Mouse (Mus musculus) myocyte (in vitro differentiated cells): Measurements from ENCODE around the gene Zc3hav1. TPM values are rescaled to one million over a fixed set of nuclear protein-coding genes. Genes with fewer than 3 reads are reported as not detected.

Experiments
- H3K27me3 ChIP-seq: one replicate; pipeline ENCODE4 v1.6.1; 2011; ENCODE audit not compliant: control insufficient read depth, insufficient read depth, insufficient read length
- H3K36me3 ChIP-seq: one replicate; pipeline ENCODE4 v1.6.1; 2011; ENCODE audit not compliant: control insufficient read depth, insufficient read depth
- H3K4me2 ChIP-seq: one replicate; pipeline ENCODE4 v1.6.1; 2011; ENCODE audit warnings: low read depth, control low read depth
- H3K4me3 ChIP-seq: one replicate; pipeline ENCODE4 v1.5.1; 2011; ENCODE audit warnings: mild to moderate bottlenecking, control low read depth, moderate library complexity
- H3K79me2 ChIP-seq: one replicate; pipeline ENCODE4 v1.6.1; 2011; ENCODE audit not compliant: control insufficient read depth, insufficient read depth
- H3ac ChIP-seq: one replicate; pipeline ENCODE4 v1.6.1; 2011; ENCODE audit not compliant: control insufficient read depth, insufficient read length
- CEBPB ChIP-seq: IDR thresholded peaks from 2 replicates; pipeline ENCODE4 v1.6.1; 2011; ENCODE audit warnings: mild to moderate bottlenecking, moderate library complexity; ENCODE audit not compliant: poor library complexity, insufficient read depth, severe bottlenecking
- E2F4 ChIP-seq: IDR thresholded peaks from one replicate; pipeline ENCODE4 v1.6.1; 2011; ENCODE audit warnings: mild to moderate bottlenecking, control low read depth, moderate library complexity; ENCODE audit not compliant: insufficient read depth
- MAX ChIP-seq: IDR thresholded peaks from one replicate; pipeline ENCODE4 v1.6.1; 2011; ENCODE audit warnings: low read depth, mild to moderate bottlenecking, control low read depth
- MYOD1 ChIP-seq, 3 experiments: IDR thresholded peaks; one replicate each; pipeline ENCODE4 v1.6.1; 2011; ENCODE audit warnings: control low read depth in 2 of 3, low read depth in 2 of 3, mild to moderate bottlenecking in 2 of 3, moderate library complexity in 1 of 3; ENCODE audit not compliant: insufficient read length in 2 of 3, control insufficient read depth in 1 of 3
- MYOG ChIP-seq, 3 experiments: IDR thresholded peaks; one replicate each; pipeline ENCODE4 v1.6.1; 2011; ENCODE audit warnings: control low read depth in 2 of 3, low read depth in 2 of 3, mild to moderate bottlenecking in 2 of 3; ENCODE audit not compliant: insufficient read length in 2 of 3, control insufficient read depth in 1 of 3, insufficient read depth in 1 of 3
- POLR2A ChIP-seq: IDR thresholded peaks from one replicate; pipeline ENCODE4 v1.6.1; 2011; ENCODE audit warnings: low read depth, mild to moderate bottlenecking, control low read depth, moderate library complexity; ENCODE audit not compliant: insufficient read length
- POLR2AphosphoS2 ChIP-seq: IDR thresholded peaks from one replicate; pipeline ENCODE4 v1.6.1; 2011; ENCODE audit warnings: low read depth, control low read depth; ENCODE audit not compliant: insufficient read length
- REST ChIP-seq: IDR thresholded peaks from one replicate; pipeline ENCODE4 v1.6.1; 2011; ENCODE audit warnings: mild to moderate bottlenecking, control low read depth, moderate library complexity; ENCODE audit not compliant: insufficient read depth, insufficient read length
- SRF ChIP-seq: IDR thresholded peaks from one replicate; pipeline ENCODE4 v1.6.1; 2011; ENCODE audit warnings: low read depth; ENCODE audit not compliant: control insufficient read depth, insufficient read length
- TCF12 ChIP-seq: IDR thresholded peaks from one replicate; pipeline ENCODE4 v1.6.1; 2011; ENCODE audit warnings: mild to moderate bottlenecking, control low read depth; ENCODE audit not compliant: poor library complexity, insufficient read depth, severe bottlenecking
- TCF3 ChIP-seq: IDR thresholded peaks from one replicate; pipeline ENCODE4 v1.6.1; 2011; ENCODE audit warnings: low read depth, control low read depth; ENCODE audit not compliant: insufficient read length
- USF1 ChIP-seq: IDR thresholded peaks from one replicate; pipeline ENCODE4 v1.6.1; 2011; ENCODE audit warnings: low read depth, mild to moderate bottlenecking, control low read depth, moderate library complexity
- polyA plus RNA-seq: library from polyadenylated mRNA; unstranded; fragments of >200 nt; fragmentation: generic; extraction: Trizol; gene quantifications from one replicate; pipeline ENCODE4 v1.2.1, GENCODE M21; 2012; ENCODE audit warnings: missing spikeins

Zc3hav1 gene
- polyA plus RNA-seq = 45.0 TPM

DNA sequence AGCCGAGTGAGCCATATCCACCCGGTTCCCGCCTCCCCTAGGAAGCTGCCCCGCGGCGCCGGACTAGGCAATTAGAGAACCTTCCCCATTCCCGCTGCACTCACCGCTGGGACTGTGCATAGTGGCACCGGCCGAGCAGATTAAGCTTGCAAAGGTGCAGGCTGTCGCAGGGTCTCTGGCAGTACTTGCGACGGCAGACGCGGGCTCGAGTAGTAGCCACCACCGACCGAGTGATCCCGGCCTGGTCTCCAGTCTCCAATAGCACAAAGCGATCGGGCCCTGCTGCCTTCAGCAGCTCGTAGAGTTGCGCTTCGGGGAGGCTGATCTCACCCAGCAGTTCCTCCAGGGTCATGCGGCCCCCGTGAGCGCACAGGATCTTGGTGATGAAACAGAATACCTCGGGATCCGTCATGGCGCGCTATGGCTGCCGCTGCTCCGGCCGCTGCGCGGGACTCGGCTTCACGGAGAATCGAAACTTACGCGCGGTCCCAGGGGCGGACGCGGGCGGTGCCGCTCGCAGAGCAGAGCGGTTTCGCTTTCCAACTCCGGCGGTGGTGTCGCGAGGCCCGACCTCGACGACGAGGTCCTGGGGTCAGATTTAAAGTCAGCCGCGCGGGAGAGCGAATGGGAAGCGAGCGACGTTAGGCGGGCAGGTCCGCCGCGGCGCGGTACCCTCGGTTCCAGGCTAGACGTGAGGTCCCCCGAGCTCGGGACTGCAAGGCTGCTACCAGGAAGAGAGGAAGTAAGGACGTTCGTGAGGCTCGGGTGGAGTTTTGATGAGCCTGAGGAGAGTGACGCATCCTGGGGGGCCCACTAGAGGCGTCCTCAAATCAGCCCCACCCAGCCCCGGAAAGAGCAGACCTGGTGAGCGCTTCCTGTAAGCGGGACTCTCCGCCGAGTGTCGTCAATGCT, at the start of gene Zc3hav1:
Gene Zc3hav1 (minus strand): TSS at position 793 of the 912 bp plus-strand sequence.
- TF ChIP-seq REST (no peak), MAX (no peak), MYOD1 (IDR thresholded peaks at IDR 0.05; ENCODE audit: control insufficient read depth in 1 of 3, insufficient read length in 2 of 3, low read depth in 2 of 3) (peak in 1 of 3 experiments; percentile 1), TCF12 (no peak), MYOG (IDR thresholded peaks at IDR 0.05; ENCODE audit: control insufficient read depth in 1 of 3, insufficient read depth in 1 of 3, insufficient read length in 2 of 3, low read depth in 2 of 3) (no peak), E2F4 (no peak), POLR2AphosphoS2 (peak; percentile 86), POLR2A (peak; percentile 90)
- Histone ChIP-seq H3ac (peak within 1 kb of the TSS; percentile 86), H3K27me3 (no peaks in the 10 kb centered on the region), H3K4me3 (peak within 1 kb of the TSS; percentile 100), H3K4me2 (peak within 1 kb of the TSS; percentile 88), H3K36me3 (peaks cover 16% of the 10 kb centered on the region), H3K79me2 (peaks cover 48% of the 10 kb centered on the region)

DNA sequence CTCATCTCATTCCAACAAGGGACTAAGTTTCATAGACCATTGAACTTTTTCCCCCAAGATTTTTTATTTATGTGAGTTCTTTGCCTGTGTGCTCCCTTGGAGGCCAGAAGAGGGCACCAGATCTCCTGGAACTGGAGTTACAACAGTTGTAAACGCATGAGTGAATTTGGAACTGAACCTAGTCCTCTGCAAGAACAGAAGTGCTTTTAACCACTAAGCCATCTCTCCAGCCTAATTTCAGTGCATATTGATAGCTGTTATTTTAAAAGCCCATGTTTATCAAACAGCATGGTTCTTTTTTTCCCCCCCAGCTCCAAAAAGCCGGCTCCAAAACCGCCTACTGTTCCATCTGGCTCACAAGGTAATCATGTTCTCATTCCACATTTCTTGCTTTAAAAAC, 35.3 kb upstream of the Zc3hav1 start:
- Histone ChIP-seq H3K27me3 (no peaks in the 10 kb centered on the region), H3K36me3 (peaks cover 10% of the 10 kb centered on the region), H3K79me2 (no peaks in the 10 kb centered on the region), H3ac (no peak overlapping the region), H3K4me2 (no peak overlapping the region), H3K4me3 (no peak overlapping the region)
- TF ChIP-seq USF1 (no peak), SRF (no peak), CEBPB (no peak), TCF12 (no peak), TCF3 (no peak), POLR2AphosphoS2 (no peak), MAX (no peak), REST (no peak), MYOG (IDR thresholded peaks at IDR 0.05; ENCODE audit: control insufficient read depth in 1 of 3, insufficient read depth in 1 of 3, insufficient read length in 2 of 3, low read depth in 2 of 3) (no peak), POLR2A (no peak), E2F4 (no peak), MYOD1 (IDR thresholded peaks at IDR 0.05; ENCODE audit: control insufficient read depth in 1 of 3, insufficient read length in 2 of 3, low read depth in 2 of 3) (no peak)

- Histone ChIP-seq H3K36me3 (no peaks in the 10 kb centered on the region), H3K79me2 (no peaks in the 10 kb centered on the region), H3ac (no peak within 1 kb of the TSS), H3K27me3 (no peaks in the 10 kb centered on the region), H3K4me2 (peak within 1 kb of the TSS; percentile 84), H3K4me3 (peak within 1 kb of the TSS; percentile 43)
- TF ChIP-seq SRF (no peak), USF1 (no peak), CEBPB (peak; percentile 56; the same call in 1 of the 2 replicates), E2F4 (peak; percentile 9), TCF12 (no peak), REST (no peak), MAX (no peak), MYOG (IDR thresholded peaks at IDR 0.05; ENCODE audit: control insufficient read depth in 1 of 3, insufficient read depth in 1 of 3, insufficient read length in 2 of 3, low read depth in 2 of 3) (no peak), MYOD1 (IDR thresholded peaks at IDR 0.05; ENCODE audit: control insufficient read depth in 1 of 3, insufficient read length in 2 of 3, low read depth in 2 of 3) (no peak), TCF3 (no peak), POLR2A (peak; percentile 44), POLR2AphosphoS2 (peak; percentile 43)
Observed at GRCm38 (mm10) chr6:38381129-38381771, 26.8 kb upstream of the Zc3hav1 start, which contains the start of gene Ttc26. Gene Ttc26, plus strand, starts transcription at chr6:38381469.

- Histone ChIP-seq H3K27me3 (no peaks in the 10 kb centered on the region), H3K36me3 (no peaks in the 10 kb centered on the region)
Observed at GRCm38 (mm10) chr6:38380764-38381128, 26.3 kb upstream of the Zc3hav1 start.

More at GRCm38 (mm10) chr6:38380764-38381128, 26.3 kb upstream of the Zc3hav1 start:
- Histone ChIP-seq H3K4me3 (peak overlapping the region; percentile 43), H3K4me2 (peak overlapping the region; percentile 84), H3ac (no peak overlapping the region), H3K79me2 (no peaks in the 10 kb centered on the region)
- no peak for TF ChIP-seq CEBPB
- TF ChIP-seq USF1 = no peak
- TF ChIP-seq TCF3 = no peak
- TF ChIP-seq POLR2A = no peak
- TF ChIP-seq MYOD1 (IDR thresholded peaks at IDR 0.05; ENCODE audit: control insufficient read depth in 1 of 3, insufficient read length in 2 of 3, low read depth in 2 of 3) = no peak
- no peak for TF ChIP-seq SRF
- TF ChIP-seq REST = no peak
- TF ChIP-seq POLR2AphosphoS2 = no peak
- no peak for TF ChIP-seq TCF12
- TF ChIP-seq E2F4 = no peak
- no peak for TF ChIP-seq MYOG (IDR thresholded peaks at IDR 0.05; ENCODE audit: control insufficient read depth in 1 of 3, insufficient read depth in 1 of 3, insufficient read length in 2 of 3, low read depth in 2 of 3)
- TF ChIP-seq MAX = no peak
